Mouse (Mus musculus) bone marrow macrophage, adult 2 months (primary cell): ENCODE measurements around the gene Ruvbl2. TPM values are rescaled to one million over a fixed set of nuclear protein-coding genes. Genes with fewer than 3 reads are reported as not detected.

Source experiments
- H3K27ac ChIP-seq: 2 replicates; pipeline ENCODE4 v1.5.1; 2012; ENCODE audit warnings: low read depth, low read length; ENCODE audit not compliant: insufficient read depth
- H3K4me1 ChIP-seq: 2 replicates; pipeline ENCODE4 v1.6.1; 2012; ENCODE audit warnings: low read length; ENCODE audit not compliant: control insufficient read depth, insufficient read depth
- H3K4me3 ChIP-seq: 2 replicates; pipeline ENCODE4 v1.5.1; 2012; ENCODE audit warnings: mild to moderate bottlenecking, low read length, moderate library complexity; ENCODE audit not compliant: insufficient read depth
- CTCF ChIP-seq: IDR thresholded peaks from 2 replicates; pipeline ENCODE4 v1.5.1; 2012; ENCODE audit warnings: low read depth, mild to moderate bottlenecking, low read length, moderate library complexity
- POLR2A ChIP-seq: IDR thresholded peaks from 2 replicates; pipeline ENCODE4 v1.6.1; 2012; ENCODE audit warnings: mild to moderate bottlenecking, low read depth, low read length, borderline replicate concordance
- polyA plus RNA-seq: library from polyadenylated mRNA; stranded (reverse); fragments of >200 nt; gene quantifications from 2 replicates; pipeline ENCODE4 v1.2.4, GENCODE M21; 2012; ENCODE audit not compliant: missing spikeins, insufficient read depth, insufficient read length

Ruvbl2 gene
- polyA plus RNA-seq, 1 experiment: 43.8 TPM

DNA sequence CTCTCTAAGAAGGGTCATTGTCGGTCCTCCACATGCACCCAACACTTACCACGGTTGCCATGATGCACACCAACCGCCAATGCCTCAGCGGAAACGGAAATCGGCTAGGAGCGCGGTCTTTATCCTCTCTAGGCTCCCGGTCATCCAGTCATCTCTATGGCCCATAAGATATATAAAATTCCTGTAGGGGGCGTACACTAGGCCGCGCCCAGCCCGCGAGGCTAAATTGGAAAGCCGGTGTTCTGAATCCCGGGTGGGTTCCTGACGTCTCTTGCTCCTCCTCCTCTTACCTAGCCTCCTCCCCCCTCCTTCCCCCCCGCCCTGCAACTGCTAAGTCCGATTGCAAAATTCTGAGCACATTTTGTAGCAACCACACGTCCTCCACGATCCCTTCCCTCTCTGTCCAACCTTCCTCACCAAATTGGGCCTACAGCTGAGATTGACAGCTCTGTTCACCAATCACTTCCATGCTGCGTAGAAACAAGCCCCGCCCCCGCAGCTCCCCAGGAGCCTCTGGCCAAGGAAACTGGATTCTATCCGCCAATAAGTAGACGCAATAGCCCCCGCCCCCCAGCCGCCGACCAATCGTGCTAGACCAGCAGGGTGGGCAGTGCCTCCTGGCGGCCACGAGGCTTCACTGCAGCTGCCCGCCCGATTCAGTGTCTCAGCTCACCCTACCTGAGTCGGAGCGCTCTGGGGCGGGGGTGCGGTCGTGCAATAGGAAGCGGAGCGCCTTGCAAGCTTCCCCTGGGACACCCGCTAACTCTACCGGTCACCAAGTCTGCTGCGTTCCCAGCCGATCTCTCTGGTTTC lies 3.5 kb downstream of the Ruvbl2 start, which contains the start of gene Gys1:
Gys1 (plus strand) TSS at position 642 of the 813 bp plus-strand sequence.
- Histone ChIP-seq H3K4me3 (peak within 1 kb of the TSS; percentile 81), H3K27ac (peak within 1 kb of the TSS; percentile 31), H3K4me1 (peaks cover 20% of the 10 kb centered on the region)
- TF ChIP-seq CTCF (peak; percentile 51), POLR2A (no peak)

DNA sequence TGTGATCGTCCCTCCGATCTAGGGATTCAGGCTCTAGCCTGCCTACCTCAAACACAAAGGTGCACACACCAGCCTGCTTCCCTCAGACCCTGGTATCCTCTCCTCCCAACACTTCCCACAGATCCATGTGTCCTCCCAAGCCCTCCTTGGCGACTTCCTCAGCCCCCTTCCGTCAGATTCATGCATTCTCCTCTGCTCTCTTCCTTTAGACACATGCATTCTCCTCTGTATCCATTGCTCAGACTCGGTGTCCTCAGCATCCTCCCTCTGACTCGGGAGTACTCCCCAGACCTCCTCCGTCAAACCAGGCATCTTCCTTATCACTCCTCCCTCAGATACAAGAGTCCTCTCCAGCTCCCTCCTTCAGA lies 4.1 kb downstream of the Ruvbl2 start:
- Histone ChIP-seq H3K4me1 (peaks cover 20% of the 10 kb centered on the region), H3K4me3 (peak overlapping the region; percentile 72), H3K27ac (peak overlapping the region; percentile 19)
- TF ChIP-seq POLR2A (no peak), CTCF (no peak)

DNA sequence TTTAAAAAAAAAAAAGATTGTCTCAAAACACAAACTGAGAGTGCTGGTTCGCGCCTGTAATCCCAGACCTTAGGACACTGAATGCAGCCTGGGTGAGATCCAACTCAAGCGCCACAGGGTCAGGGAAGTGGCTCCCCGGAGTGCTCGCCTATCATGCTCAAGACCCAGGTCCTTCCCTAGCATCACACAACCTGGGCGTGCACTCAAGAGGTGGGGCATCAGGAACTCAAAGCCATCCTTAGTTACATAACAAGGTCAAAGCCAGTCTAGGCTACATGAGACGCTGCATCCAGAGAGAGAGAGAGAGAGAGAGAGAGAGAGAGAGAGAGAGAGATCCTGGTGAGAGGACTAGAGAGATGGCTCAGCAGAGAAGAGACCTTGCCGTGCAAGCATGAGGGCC lies 11.3 kb downstream of the Ruvbl2 start:
- no peak overlapping the region for H3K27ac ChIP-seq
- H3K4me3 ChIP-seq: no peak overlapping the region
- no peaks in the 10 kb centered on the region for H3K4me1 ChIP-seq
- TF ChIP-seq CTCF (no peak), POLR2A (no peak)

DNA sequence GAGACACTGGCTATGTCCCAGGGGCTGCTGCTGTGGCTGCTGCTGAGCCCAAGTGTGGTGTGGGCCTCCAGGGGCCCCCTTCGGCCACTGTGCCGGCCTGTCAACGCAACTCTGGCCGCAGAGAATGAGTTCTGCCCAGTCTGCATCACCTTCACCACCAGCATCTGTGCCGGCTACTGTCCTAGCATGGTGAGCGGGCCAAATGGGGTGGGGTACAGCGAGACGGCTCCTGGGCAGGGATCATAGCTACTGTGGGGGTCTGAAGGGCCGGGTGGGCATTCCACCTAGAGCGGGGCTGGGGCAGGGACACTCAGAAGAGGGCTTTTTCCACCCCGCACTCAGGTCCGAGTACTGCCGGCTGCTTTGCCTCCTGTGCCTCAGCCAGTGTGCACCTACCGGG lies 16.7 kb downstream of the Ruvbl2 start:
- TF ChIP-seq CTCF (no peak), POLR2A (no peak)

DNA sequence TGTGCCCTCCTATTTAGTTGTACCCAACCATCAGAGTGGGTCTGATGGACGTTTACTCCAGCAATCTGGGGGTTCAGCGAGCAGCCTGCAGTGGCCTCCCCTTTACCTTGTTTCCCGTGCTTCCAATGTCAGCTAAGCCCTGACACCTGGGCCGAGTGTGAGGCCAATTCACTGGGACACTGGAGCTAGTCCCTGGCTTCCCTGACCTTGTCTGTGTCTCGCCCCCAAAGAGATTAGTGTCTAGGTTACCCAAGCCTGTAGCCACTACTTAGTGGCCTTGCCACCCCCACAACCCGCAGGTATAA lies 17.3 kb downstream of the Ruvbl2 start, which contains the start of gene Lhb:
Lhb (plus strand) TSS at position 206 of the 305 bp plus-strand sequence.
- Histone ChIP-seq H3K27ac (no peak within 1 kb of the TSS), H3K4me3 (no peak within 1 kb of the TSS), H3K4me1 (no peaks in the 10 kb centered on the region)
- TF ChIP-seq POLR2A (no peak), CTCF (no peak)

More for the DNA sequence above, 16.7 kb downstream of the Ruvbl2 start:
- H3K4me1 ChIP-seq: no peaks in the 10 kb centered on the region
- H3K4me3 ChIP-seq: no peak overlapping the region
- H3K27ac ChIP-seq: no peak overlapping the region

DNA sequence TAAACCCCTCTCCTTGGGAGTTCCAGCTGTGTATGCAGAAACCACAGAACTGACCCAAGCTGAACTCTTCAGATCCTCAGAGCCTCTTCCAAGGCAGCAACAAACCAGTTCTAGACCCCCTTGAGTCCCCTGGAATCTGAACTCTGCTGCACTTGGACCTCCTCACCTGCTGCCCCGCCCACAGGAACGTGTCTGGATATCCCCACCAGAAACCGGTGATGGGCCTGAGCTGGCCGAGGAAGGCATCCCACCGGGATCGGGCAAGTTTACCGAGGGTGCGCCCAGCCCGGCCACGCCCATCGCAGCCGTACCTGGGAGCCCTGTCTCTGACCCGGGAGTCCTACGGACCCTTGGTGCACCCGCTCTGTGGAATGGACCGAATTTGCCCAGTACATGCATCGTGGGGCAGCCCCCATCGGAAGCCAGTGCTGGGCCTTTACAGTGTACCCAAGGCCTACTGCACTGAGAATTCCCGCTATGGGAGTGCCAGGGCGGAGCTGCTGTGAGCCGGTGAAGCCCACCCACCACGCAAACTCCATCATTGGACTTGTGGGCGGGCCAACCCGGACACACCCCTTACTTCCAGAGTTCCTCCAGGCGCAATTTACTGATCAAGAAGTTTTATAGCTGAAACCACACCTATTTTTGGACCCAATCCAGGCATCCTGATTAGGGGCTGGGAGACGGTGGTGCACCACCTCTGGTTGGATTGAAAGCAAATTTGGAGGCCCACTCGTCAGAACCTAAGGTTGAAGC lies 17.9 kb downstream of the Ruvbl2 start:
- TF ChIP-seq POLR2A: no peak
- no peak for TF ChIP-seq CTCF
- Histone ChIP-seq H3K4me3 (no peak overlapping the region), H3K27ac (no peak overlapping the region)

DNA sequence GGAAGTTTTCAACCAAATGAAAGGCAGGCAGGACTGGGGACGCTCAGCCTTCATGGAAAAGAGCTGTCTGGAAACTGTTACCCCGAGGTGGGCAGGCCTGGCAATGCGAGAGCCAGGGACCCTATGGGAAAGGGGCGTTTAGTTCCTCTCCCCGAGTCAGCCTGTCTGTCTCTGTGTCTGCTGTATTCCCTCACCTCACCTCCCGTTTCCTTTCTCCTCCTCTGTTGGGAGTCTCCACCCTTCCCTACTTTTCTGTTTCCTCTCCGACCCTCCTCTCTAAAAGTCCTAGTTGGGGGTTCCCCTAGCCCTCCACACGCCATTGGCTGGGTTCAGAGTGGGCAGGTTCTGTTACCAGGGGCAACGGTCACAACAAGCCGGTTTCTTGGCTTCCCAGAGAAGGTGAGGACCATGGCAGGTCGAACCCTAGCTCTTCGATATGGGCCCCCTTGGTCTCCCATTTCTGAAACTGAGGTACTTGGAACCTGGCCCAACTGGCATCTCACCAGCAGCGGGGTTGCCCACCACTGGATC lies 19.9 kb downstream of the Ruvbl2 start:
- no peak overlapping the region for H3K4me3 ChIP-seq
- TF ChIP-seq POLR2A (no peak), CTCF (no peak)
- no peak overlapping the region for H3K27ac ChIP-seq
- no peaks in the 10 kb centered on the region for H3K4me1 ChIP-seq

More for the DNA sequence above, 17.9 kb downstream of the Ruvbl2 start:
- no peaks in the 10 kb centered on the region for H3K4me1 ChIP-seq

DNA sequence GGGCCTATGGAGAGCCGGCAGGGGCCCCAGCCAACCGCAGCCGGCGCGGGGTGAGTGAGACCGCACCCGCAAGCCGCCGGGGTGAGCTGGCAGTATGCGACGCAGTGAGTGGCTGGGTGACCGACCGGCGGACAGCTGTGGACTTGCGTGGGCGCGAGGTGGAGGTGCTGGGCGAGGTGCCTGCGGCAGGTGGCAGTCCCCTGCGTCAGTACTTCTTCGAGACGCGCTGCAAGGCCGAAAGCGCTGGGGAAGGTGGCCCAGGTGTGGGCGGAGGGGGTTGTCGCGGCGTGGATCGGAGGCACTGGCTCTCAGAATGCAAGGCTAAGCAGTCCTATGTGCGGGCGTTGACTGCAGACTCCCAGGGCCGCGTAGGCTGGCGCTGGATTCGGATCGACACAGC lies 22.3 kb downstream of the Ruvbl2 start:
- H3K27ac ChIP-seq: no peak overlapping the region
- H3K4me3 ChIP-seq: no peak overlapping the region
- H3K4me1 ChIP-seq: no peaks in the 10 kb centered on the region
- TF ChIP-seq POLR2A (no peak), CTCF (no peak)

DNA sequence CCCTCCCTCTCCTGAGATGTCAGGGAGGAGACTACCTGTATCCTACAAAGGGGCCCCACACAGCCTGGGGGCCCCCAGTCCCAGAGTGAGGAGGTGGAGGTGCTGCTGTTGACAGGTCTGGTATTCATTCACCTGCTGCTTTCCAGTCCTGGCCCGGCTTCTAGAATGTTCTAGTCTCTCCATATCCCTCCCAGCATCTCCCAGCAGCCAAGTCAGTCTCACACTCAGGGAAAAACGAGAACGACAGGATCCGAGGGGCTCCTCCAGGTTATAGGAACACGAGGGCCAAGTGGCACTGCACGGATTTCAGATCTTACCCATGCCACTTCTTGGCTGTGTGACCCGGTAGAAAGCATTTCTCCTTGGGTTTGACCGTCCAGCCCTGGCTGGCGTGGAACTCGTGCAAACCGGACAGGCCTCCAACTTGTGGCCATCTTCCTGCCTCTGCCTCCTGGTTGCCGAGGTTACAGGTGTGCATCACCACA lies 23.1 kb downstream of the Ruvbl2 start:
- H3K27ac ChIP-seq: no peak overlapping the region
- H3K4me1 ChIP-seq: no peaks in the 10 kb centered on the region
- TF ChIP-seq POLR2A (no peak), CTCF (no peak)

More for the DNA sequence above, 23.1 kb downstream of the Ruvbl2 start:
- H3K4me3 ChIP-seq: no peak overlapping the region
